Mouse (Mus musculus) thymus, adult 2 months (tissue): ENCODE results near the gene Aplnr.

Experiments used
- CTCF ChIP-seq: fragments of 200-500 bp; IDR thresholded peaks from 2 replicates; pipeline ENCODE4 v1.5.1; 2012; ENCODE audit warnings: mild to moderate bottlenecking, control low read depth, low read length, moderate library complexity, borderline replicate concordance; ENCODE audit not compliant: control insufficient read depth, poor library complexity, insufficient read depth; ENCODE audit errors: extremely low read depth
- POLR2A ChIP-seq: fragments of 200-500 bp; IDR thresholded peaks from 2 replicates; pipeline ENCODE4 v1.6.1; 2012; ENCODE audit warnings: mild to moderate bottlenecking, low read length, control low read depth, moderate library complexity; ENCODE audit not compliant: control insufficient read depth, poor library complexity, insufficient read depth; ENCODE audit errors: extremely low read depth

- TF ChIP-seq POLR2A (no peak), CTCF (no peak)
Measured at GRCm38 (mm10) chr2:85157382-85157781, 21.4 kb downstream of the Aplnr start.
